In genomic region chr4:40874151-40874600, GRCm38 (mm10) we compare ENCODE assay signal across 10 mouse cellular contexts. TPM values are rescaled to one million over a fixed set of nuclear protein-coding genes. Genes with fewer than 3 reads are reported as not detected.
DNase-seq lines count a peak whose midpoint lies in the region; ATAC-seq and TF ChIP-seq lines count a peak whose summit lies in the region.
"Had no signal": no experiment of that assay in that cellular context is flagged by ENCODE, and none has a peak within 500 bp of the region (broad histone marks: within the 10 kb centered on the region; RNA-seq: fewer than 3 reads in every experiment).

No protein-coding gene starts in this region.

- H3K9me3 ChIP-seq in intestine, postnatal 0 days (ENCODE audit: control insufficient read depth), result no peaks in the 10 kb centered on the region
- H3K9me3 ChIP-seq in neural tube, embryonic 15.5 days (replicated peaks), result no peaks in the 10 kb centered on the region

- no peak overlapping the region for H3K27ac ChIP-seq in intestine, postnatal 0 days (ENCODE audit: low read depth, low read length)
- H3K27ac ChIP-seq in neural tube, embryonic 15.5 days (replicated peaks), result peak overlapping the region; percentile 10

- WGBS in intestine, postnatal 0 days, result 19% methylated on average over 6 of the region's 6 CpGs
- 24% methylated on average over 6 of the region's 6 CpGs for WGBS in neural tube, embryonic 15.5 days

- ATAC-seq in frontal cortex, adult (ENCODE audit: low TSS enrichment), result peak; percentile 33
- ATAC-seq in intestine, postnatal 0 days, result peak; percentile 84
- ATAC-seq in neural tube, embryonic 15.5 days (ENCODE audit: low FRiP score), result peak; percentile 65; the same call in 1 of the 2 replicates

- H3K36me3 ChIP-seq in intestine, postnatal 0 days (ENCODE audit: control insufficient read depth, insufficient read depth), result no peaks in the 10 kb centered on the region
- H3K36me3 ChIP-seq in neural tube, embryonic 15.5 days, result no peaks in the 10 kb centered on the region

- peaks cover 5% of the 10 kb centered on the region; the same call in 1 of the 2 replicates for H3K27me3 ChIP-seq in intestine, postnatal 0 days (replicated peaks; ENCODE audit: control insufficient read depth, insufficient read depth, low read length)
- H3K27me3 ChIP-seq in neural tube, embryonic 15.5 days (replicated peaks), result no peaks in the 10 kb centered on the region
- H3K27me3 ChIP-seq: CH12.LX had no signal

- no peak for DNase-seq in frontal cortex, postnatal 25 days (ENCODE audit: low spot score in 2 of 2)
- peak; percentile 24 for DNase-seq in cerebellum, adult 11 months
- peak; percentile 68 for DNase-seq in gastrocnemius, postnatal 14 days
- DNase-seq in left cerebral cortex, adult 18-20 months (ENCODE audit: low spot score in 2 of 2), result no peak
- no peak for DNase-seq in urinary bladder, adult 2 months (ENCODE audit: low spot score)

- no peak overlapping the region for H3K4me3 ChIP-seq in intestine, postnatal 0 days (ENCODE audit: low read depth, low read length)
- H3K4me3 ChIP-seq in neural tube, embryonic 15.5 days (replicated peaks), result no peak overlapping the region

- no peak overlapping the region for H3K4me2 ChIP-seq in intestine, postnatal 0 days (replicated peaks; ENCODE audit: low read depth)
- no peak overlapping the region for H3K4me2 ChIP-seq in neural tube, embryonic 15.5 days

- H3K9ac ChIP-seq in intestine, postnatal 0 days (ENCODE audit: low read depth, low read length), result no peak overlapping the region
- no peak overlapping the region for H3K9ac ChIP-seq in neural tube, embryonic 15.5 days (replicated peaks)

- intact Hi-C loops in gastrocnemius, postnatal 14 days (cut with DNase I; ENCODE audit: low total_unique reads), result no loop called here

- TF ChIP-seq CTCF in intestine, postnatal 0 days (IDR thresholded peaks at IDR 0.05; ENCODE audit: low read depth), result no peak

- 0 out of 2 replicates have a peak, but pooled peaks cover 5% of the 10 kb centered on the region for H3K4me1 ChIP-seq in intestine, postnatal 0 days (replicated peaks; ENCODE audit: control insufficient read depth, insufficient read depth, low read length)
- H3K4me1 ChIP-seq in neural tube, embryonic 15.5 days, result peaks cover 16% of the 10 kb centered on the region

RNA-seq across cellular contexts. Expression of gene B4galt1, which starts 20.4 kb away (rescaled TPM):
- total RNA-seq in gastrocnemius, postnatal 14 days (2021), result 10 to 100 TPM; 36.3 to 38.8 TPM
- 15.3 and 15.5 TPM in 2 replicates for polyA plus RNA-seq in intestine, postnatal 0 days (2015; fragmentation: Nextera tagmentation; extraction: Ambion mirVana)
- polyA plus RNA-seq in neural tube, embryonic 15.5 days (2015; fragmentation: Nextera tagmentation; extraction: Ambion mirVana), result 8.8 and 16.6 TPM in 2 replicates
- total RNA-seq in left cerebral cortex, adult 18-20 months (2021), result 1 to 10 TPM; 4.7 to 5.4 TPM
- 55.9 and 66.7 TPM in 2 replicates for polyA plus RNA-seq in urinary bladder, adult 2 months (2012; rRNA removed)

RNA-seq across cellular contexts. Expression of gene Spink4, which starts 45.7 kb away (rescaled TPM):
- not detected for total RNA-seq in gastrocnemius, postnatal 14 days (2021)
- 419 and 610 TPM in 2 replicates for polyA plus RNA-seq in intestine, postnatal 0 days (2015; fragmentation: Nextera tagmentation; extraction: Ambion mirVana)
- polyA plus RNA-seq in neural tube, embryonic 15.5 days (2015; fragmentation: Nextera tagmentation; extraction: Ambion mirVana), result 4.2 TPM in 1 of 2 replicates, not detected in the other
- not detected for total RNA-seq in left cerebral cortex, adult 18-20 months (2021)
- 0.37 TPM in 1 of 2 replicates, not detected in the other for polyA plus RNA-seq in urinary bladder, adult 2 months (2012; rRNA removed)
- total RNA-seq: CH12.LX; common myeloid progenitor, adult 5-6 weeks had no signal

Comparison
In these comparisons a context has a peak if more than half of its experiments do, and no peak if none do; other contexts are left out.
1. ATAC-seq: peak in every context shown above with its lines; median percentile 84 in intestine, postnatal 0 days; 65 in neural tube, embryonic 15.5 days; 33 in frontal cortex, adult.
2. DNase-seq: peak in cerebellum, adult 11 months (single experiment) and gastrocnemius, postnatal 14 days (single experiment); none in frontal cortex, postnatal 25 days (0 of 2), left cerebral cortex, adult 18-20 months (0 of 2) and urinary bladder, adult 2 months (single experiment).
3. RNA of gene Spink4, which starts 45.7 kb away (polyA plus RNA-seq): 419 to 610 TPM in intestine, postnatal 0 days; 0.37 TPM in urinary bladder, adult 2 months and 4.2 TPM in neural tube, embryonic 15.5 days; every median in the first group is over 10 times any median in the second.